ENCODE assay signal across 24 mouse cellular contexts in genomic region chr9:88366819-88367218, GRCm38 (mm10). TPM values are rescaled to one million over a fixed set of nuclear protein-coding genes. Genes with fewer than 3 reads are reported as not detected.
DNase-seq lines count a peak whose midpoint lies in the region; ATAC-seq lines count a peak whose summit lies in the region.
"Had no signal": no experiment of that assay in that cellular context is flagged by ENCODE, and none has a peak within 500 bp of the region (broad histone marks: within the 10 kb centered on the region; RNA-seq: fewer than 3 reads in every experiment).

No protein-coding gene starts in this region.

- 70% methylated on average over 4 of the region's 4 CpGs for WGBS in liver, embryonic 13.5 days (ENCODE audit: insufficient replicate concordance)
- 92% methylated on average over 4 of the region's 4 CpGs for WGBS in forebrain, embryonic 13.5 days

- no peaks in the 10 kb centered on the region for H3K27me3 ChIP-seq in liver, embryonic 13.5 days
- no peaks in the 10 kb centered on the region for H3K27me3 ChIP-seq in forebrain, embryonic 13.5 days
- H3K27me3 ChIP-seq: embryonic facial prominence, embryonic 13.5 days; hindbrain, embryonic 15.5 days; limb, embryonic 15.5 days; midbrain, embryonic 13.5 days; neural tube, embryonic 13.5 days had no signal

- no peak overlapping the region for H3K4me2 ChIP-seq in liver, embryonic 13.5 days
- no peak overlapping the region for H3K4me2 ChIP-seq in forebrain, embryonic 13.5 days
- H3K4me2 ChIP-seq: embryonic facial prominence, embryonic 13.5 days; hindbrain, embryonic 15.5 days; limb, embryonic 15.5 days; midbrain, embryonic 13.5 days; neural tube, embryonic 13.5 days had no signal

- ATAC-seq in liver, embryonic 13.5 days (ENCODE audit: low read depth) = peak; percentile 74
- 0 out of 2 replicates have a peak, but pooled peaks have one; percentile 7 for ATAC-seq in megakaryocyte progenitor cell, adult 5-6 weeks (replicated peaks; ENCODE audit: poor library complexity)
- no peak for ATAC-seq in forebrain, embryonic 13.5 days
- ATAC-seq: forebrain, postnatal 0 days; midbrain, embryonic 13.5 days had no signal

- H3K36me3 ChIP-seq in liver, embryonic 13.5 days = 0 out of 2 replicates have a peak, but pooled peaks cover 3% of the 10 kb centered on the region
- no peaks in the 10 kb centered on the region for H3K36me3 ChIP-seq in forebrain, embryonic 13.5 days (ENCODE audit: poor library complexity, severe bottlenecking)
- H3K36me3 ChIP-seq: hindbrain, embryonic 10.5 days; limb, embryonic 10.5 days; neural tube, embryonic 13.5 days had no signal

- peak; percentile 20 to 30 for DNase-seq in kidney, adult 8-10 months
- DNase-seq in kidney, adult 18-20 months = no peak
- DNase-seq in kidney, postnatal 36 days = peak; percentile 41 to 52
- no peak for DNase-seq in liver, embryonic 13.5 days
- no peak for DNase-seq in lung, postnatal 36 days
- DNase-seq: adrenal gland, postnatal 14 days; cerebellum, adult 11 months; cerebellum, adult 9-10 months; forebrain, postnatal 0 days; heart, adult 2 months; heart, postnatal 14 days; layer of hippocampus, adult 9-11 months; lung, postnatal 4 days; right cerebral cortex, postnatal 4 days had no signal

- H3K27ac ChIP-seq in liver, embryonic 13.5 days = no peak overlapping the region
- no peak overlapping the region for H3K27ac ChIP-seq in forebrain, embryonic 13.5 days
- H3K27ac ChIP-seq: embryonic facial prominence, embryonic 13.5 days; heart, adult 2 months; hindbrain, embryonic 10.5 days; hindbrain, embryonic 15.5 days; kidney, postnatal 0 days; limb, embryonic 10.5 days; limb, embryonic 15.5 days; midbrain, embryonic 13.5 days; neural tube, embryonic 13.5 days had no signal

- no peaks in the 10 kb centered on the region for H3K9me3 ChIP-seq in liver, embryonic 13.5 days (replicated peaks)
- no peaks in the 10 kb centered on the region for H3K9me3 ChIP-seq in forebrain, embryonic 13.5 days (replicated peaks)
- H3K9me3 ChIP-seq: embryonic facial prominence, embryonic 13.5 days; hindbrain, embryonic 10.5 days; hindbrain, embryonic 15.5 days; limb, embryonic 10.5 days; limb, embryonic 15.5 days; midbrain, embryonic 13.5 days; neural tube, embryonic 13.5 days had no signal

- H3K9ac ChIP-seq in liver, embryonic 13.5 days = no peak overlapping the region
- H3K9ac ChIP-seq in forebrain, embryonic 13.5 days = no peak overlapping the region
- H3K9ac ChIP-seq: embryonic facial prominence, embryonic 13.5 days; forebrain, postnatal 0 days; hindbrain, embryonic 15.5 days; limb, embryonic 15.5 days; midbrain, embryonic 13.5 days; neural tube, embryonic 13.5 days had no signal

- H3K4me3 ChIP-seq in liver, embryonic 13.5 days (replicated peaks) = no peak overlapping the region
- no peak overlapping the region for H3K4me3 ChIP-seq in forebrain, embryonic 13.5 days
- H3K4me3 ChIP-seq: embryonic facial prominence, embryonic 13.5 days; heart, adult 2 months; hindbrain, embryonic 10.5 days; hindbrain, embryonic 15.5 days; limb, embryonic 10.5 days; limb, embryonic 15.5 days; midbrain, embryonic 13.5 days; neural tube, embryonic 13.5 days had no signal

- H3K4me1 ChIP-seq in liver, embryonic 13.5 days (replicated peaks) = peaks cover 7% of the 10 kb centered on the region
- H3K4me1 ChIP-seq in forebrain, embryonic 13.5 days = peaks cover 13% of the 10 kb centered on the region
- H3K4me1 ChIP-seq: embryonic facial prominence, embryonic 13.5 days; hindbrain, embryonic 15.5 days had no signal

RNA-seq across cellular contexts. Expression of gene Nt5e, which starts 39.8 kb away (rescaled TPM):
- polyA plus RNA-seq in liver, embryonic 13.5 days (2015; fragmentation: Nextera tagmentation; extraction: Ambion mirVana) = 6.5 and 8.6 TPM in 2 replicates
- 0.22 and 0.64 TPM in 2 replicates for total RNA-seq in megakaryocyte progenitor cell, adult 5-6 weeks (2015)
- 0.84 and 1.1 TPM in 2 replicates for total RNA-seq in megakaryocyte progenitor cell, adult 5-6 weeks (2017)
- 0.46 and 0.54 TPM in 2 replicates for polyA plus RNA-seq in forebrain, embryonic 13.5 days (2015; fragmentation: Nextera tagmentation; extraction: Ambion mirVana)

Comparison
In these comparisons a context has a peak if more than half of its experiments do, and no peak if none do; other contexts are left out.
1. DNase-seq: peak in kidney, adult 8-10 months (2 of 2) and kidney, postnatal 36 days (2 of 2); none in kidney, adult 18-20 months (single experiment), liver, embryonic 13.5 days (single experiment) and lung, postnatal 36 days (single experiment).